Mouse (Mus musculus): ENCODE results near the gene Arfrp1. TPM values are rescaled to one million over a fixed set of nuclear protein-coding genes. Genes with fewer than 3 reads are reported as not detected.

The Arfrp1 gene
- total RNA-seq, 4 experiments from 2014 or later: 41.8 to 44.4 (median 43.9) TPM

Other genes starting within 250 kb of the Arfrp1 start
- 100 to 1,000 TPM; 231 to 254 (median 236) TPM for gene Kcnq2, start 230.1 kb downstream of the Arfrp1 start, total RNA-seq (2022)
- gene Eef1a2, start 208.4 kb downstream of the Arfrp1 start, total RNA-seq (2022): 1,000 to 10,000 TPM; 1,221 to 1,269 (median 1,259) TPM
- 10 to 100 TPM; 73.1 to 84.3 (median 75.9) TPM for gene Ppdpf, start 178.2 kb downstream of the Arfrp1 start, total RNA-seq (2022)
- not detected for gene Ptk6, start 162.6 kb downstream of the Arfrp1 start, total RNA-seq (2022)
- gene Srms, start 152.2 kb downstream of the Arfrp1 start, total RNA-seq (2022): under 1 TPM in 3 of 4 experiments, not detected in 1; 0.16 to 0.40 (median 0.33) TPM
- gene Fndc11, start 145.4 kb downstream of the Arfrp1 start, total RNA-seq (2022): not detected
- gene Helz2, start 123.4 kb downstream of the Arfrp1 start, total RNA-seq (2022): 1 to 10 TPM; 2.3 to 3.5 (median 2.5) TPM
- 10 to 100 TPM; 20.0 to 24.2 (median 21.6) TPM for gene Gmeb2, start 77.4 kb downstream of the Arfrp1 start, total RNA-seq (2022)
- gene Stmn3, start 50.9 kb downstream of the Arfrp1 start, total RNA-seq (2022): 100 to 1,000 TPM; 608 to 681 (median 642) TPM
- 10 to 100 TPM; 28.9 to 35.7 (median 29.6) TPM for gene Rtel1, start 45.7 kb downstream of the Arfrp1 start, total RNA-seq (2022)
- 10 to 100 TPM; 52.9 to 68.4 (median 59.9) TPM for gene Zgpat, start 476 bp downstream of the Arfrp1 start, total RNA-seq (2022)
- 10 to 100 TPM; 33.0 to 37.9 (median 34.9) TPM for gene Lime1, start 14.7 kb upstream of the Arfrp1 start, total RNA-seq (2022)
- 10 to 100 TPM; 10.9 to 11.9 (median 11.4) TPM for gene Zbtb46, start 94.0 kb upstream of the Arfrp1 start, total RNA-seq (2022)
- gene Abhd16b, start 127.8 kb upstream of the Arfrp1 start, total RNA-seq (2022): not detected
- 10 to 100 TPM; 71.5 to 81.3 (median 74.0) TPM for gene Tpd52l2, start 131.7 kb upstream of the Arfrp1 start, total RNA-seq (2022)
- 100 to 1,000 TPM; 277 to 310 (median 297) TPM for gene Dnajc5, start 155.1 kb upstream of the Arfrp1 start, total RNA-seq (2022)
- gene Uckl1, start 219.5 kb upstream of the Arfrp1 start, total RNA-seq (2022): 10 to 100 TPM; 53.5 to 80.6 (median 63.6) TPM
- 10 to 100 TPM; 54.0 to 60.9 (median 56.7) TPM for gene Prpf6, start 226.5 kb upstream of the Arfrp1 start, total RNA-seq (2022)
- gene Zfp512b, start 227.4 kb upstream of the Arfrp1 start, total RNA-seq (2022): 10 to 100 TPM; 68.9 to 94.3 (median 77.1) TPM
- gene Samd10, start 233.8 kb upstream of the Arfrp1 start, total RNA-seq (2022): 10 to 100 TPM; 19.6 to 22.3 (median 21.6) TPM